Mouse (Mus musculus): Measurements from ENCODE around the gene Tnfrsf1a. TPM values are rescaled to one million over a fixed set of nuclear protein-coding genes. Genes with fewer than 3 reads are reported as not detected.
A peak's percentile ranks its signal among the peaks of the same experiment; 100 is the strongest.

Gene Tnfrsf1a
- total and polyA plus RNA-seq, 2 experiments = 21.0 to 110 TPM

GRCm38 (mm10) chr6:125360846-125361245, 11.7 kb downstream of the Tnfrsf1a start:
- Histone ChIP-seq H3K27ac (replicated peaks; ENCODE audit: insufficient read depth, low read depth, low read length) (no peak overlapping the region), H3K9ac (ENCODE audit: low read depth, low read length) (no peak overlapping the region), H3K27me3 (ENCODE audit: control insufficient read depth, insufficient read depth, low read length) (no peaks in the 10 kb centered on the region), H3K4me1 (ENCODE audit: control insufficient read depth, insufficient read depth, low read length) (peaks cover 13% of the 10 kb centered on the region), H3K36me3 (ENCODE audit: control insufficient read depth, insufficient read depth, low read length) (peaks cover 34% of the 10 kb centered on the region; the same call in 1 of the 2 replicates), H3K79me2 (ENCODE audit: control insufficient read depth, insufficient read depth, low read length) (peaks cover 6% of the 10 kb centered on the region; the same call in 1 of the 2 replicates), H3K4me3 (ENCODE audit: insufficient read depth, low read depth, low read length) (no peak overlapping the region)
- TF ChIP-seq CTCF (IDR thresholded peaks at IDR 0.05; ENCODE audit: low read depth, low read length) (no peak), POLR2A (IDR thresholded peaks at IDR 0.05; ENCODE audit: extremely low read depth, insufficient read depth, low read length) (no peak)
- no peak for DNase-seq (ENCODE audit: extremely low read depth, low read depth, low spot score)
- 90% methylated on average over 9 of the region's 9 CpGs for WGBS

- H3K79me2 ChIP-seq (ENCODE audit: control insufficient read depth, insufficient read depth, low read length) = peaks cover 4% of the 10 kb centered on the region; the same call in 1 of the 2 replicates
- peak; percentile 51 for TF ChIP-seq CTCF (IDR thresholded peaks at IDR 0.05; ENCODE audit: low read depth, low read length)
- no peak for TF ChIP-seq POLR2A (IDR thresholded peaks at IDR 0.05; ENCODE audit: extremely low read depth, insufficient read depth, low read length)
- no peak overlapping the region for H3K4me3 ChIP-seq (ENCODE audit: insufficient read depth, low read depth, low read length)
- 70% methylated on average over 38 of the region's 38 CpGs for WGBS
- peaks cover 11% of the 10 kb centered on the region for H3K4me1 ChIP-seq (ENCODE audit: control insufficient read depth, insufficient read depth, low read length)
- no peak overlapping the region for H3K27ac ChIP-seq (replicated peaks; ENCODE audit: insufficient read depth, low read depth, low read length)
- no peak for DNase-seq (ENCODE audit: extremely low read depth, low read depth, low spot score)
- H3K36me3 ChIP-seq (ENCODE audit: control insufficient read depth, insufficient read depth, low read length) = peaks cover 34% of the 10 kb centered on the region; the same call in 1 of the 2 replicates
- H3K9ac ChIP-seq (ENCODE audit: low read depth, low read length) = no peak overlapping the region
- H3K27me3 ChIP-seq (ENCODE audit: control insufficient read depth, insufficient read depth, low read length) = no peaks in the 10 kb centered on the region
These were observed 12.5 kb downstream of the Tnfrsf1a start for GRCm38 (mm10) chr6:125361467-125362291.

DNA sequence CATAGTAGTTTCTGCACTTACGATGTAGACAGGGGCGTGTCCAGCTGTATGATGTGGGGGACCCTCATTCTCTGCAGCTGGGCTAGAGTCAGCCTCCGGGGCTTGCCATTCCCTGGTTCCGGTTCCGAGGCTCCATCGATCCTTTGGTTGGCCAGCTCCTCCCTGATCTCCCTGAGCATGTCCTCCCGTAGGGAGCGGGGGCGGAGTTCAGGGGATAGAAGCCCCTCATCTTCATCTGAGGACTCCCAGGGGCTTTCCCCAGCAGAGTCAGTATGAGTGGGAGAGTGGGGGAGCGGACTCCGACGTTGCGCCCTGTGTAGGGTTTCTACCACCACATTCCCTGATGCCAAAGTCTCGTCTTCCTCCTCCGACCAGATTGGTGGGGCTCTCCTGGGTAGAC, 13.9 kb downstream of the Tnfrsf1a start:
- peaks cover 11% of the 10 kb centered on the region for H3K4me1 ChIP-seq (ENCODE audit: control insufficient read depth, insufficient read depth, low read length)
- peaks cover 25% of the 10 kb centered on the region; the same call in 1 of the 2 replicates for H3K36me3 ChIP-seq (ENCODE audit: control insufficient read depth, insufficient read depth, low read length)
- H3K27me3 ChIP-seq (ENCODE audit: control insufficient read depth, insufficient read depth, low read length) = no peaks in the 10 kb centered on the region
- no peaks in the 10 kb centered on the region for H3K79me2 ChIP-seq (ENCODE audit: control insufficient read depth, insufficient read depth, low read length)
- no peak overlapping the region for H3K4me3 ChIP-seq (ENCODE audit: insufficient read depth, low read depth, low read length)
- no peak for DNase-seq (ENCODE audit: extremely low read depth, low read depth, low spot score)
- WGBS = 48% methylated on average over 15 of the region's 15 CpGs
- H3K9ac ChIP-seq (ENCODE audit: low read depth, low read length) = no peak overlapping the region; the same call in 1 of the 2 replicates
- TF ChIP-seq POLR2A (IDR thresholded peaks at IDR 0.05; ENCODE audit: extremely low read depth, insufficient read depth, low read length) (no peak), CTCF (IDR thresholded peaks at IDR 0.05; ENCODE audit: low read depth, low read length) (no peak)
- H3K27ac ChIP-seq (replicated peaks; ENCODE audit: insufficient read depth, low read depth, low read length) = peak overlapping the region; percentile 48

GRCm38 (mm10) chr6:125363451-125364242, 14.5 kb downstream of the Tnfrsf1a start:
- Histone ChIP-seq H3K79me2 (ENCODE audit: control insufficient read depth, insufficient read depth, low read length) (no peaks in the 10 kb centered on the region), H3K27ac (replicated peaks; ENCODE audit: insufficient read depth, low read depth, low read length) (peak overlapping the region; percentile 48), H3K9ac (ENCODE audit: low read depth, low read length) (no peak overlapping the region; the same call in 1 of the 2 replicates), H3K4me1 (ENCODE audit: control insufficient read depth, insufficient read depth, low read length) (peaks cover 11% of the 10 kb centered on the region), H3K4me3 (ENCODE audit: insufficient read depth, low read depth, low read length) (no peak overlapping the region), H3K27me3 (ENCODE audit: control insufficient read depth, insufficient read depth, low read length) (no peaks in the 10 kb centered on the region), H3K36me3 (ENCODE audit: control insufficient read depth, insufficient read depth, low read length) (peaks cover 22% of the 10 kb centered on the region; the same call in 1 of the 2 replicates)
- TF ChIP-seq CTCF (IDR thresholded peaks at IDR 0.05; ENCODE audit: low read depth, low read length) = 0 out of 2 replicates have a peak, but pooled peaks have one; percentile 28
- no peak for TF ChIP-seq POLR2A (IDR thresholded peaks at IDR 0.05; ENCODE audit: extremely low read depth, insufficient read depth, low read length)
- DNase-seq (ENCODE audit: extremely low read depth, low read depth, low spot score) = peak; percentile 91
- 23% methylated on average over 23 of the region's 23 CpGs for WGBS

DNA sequence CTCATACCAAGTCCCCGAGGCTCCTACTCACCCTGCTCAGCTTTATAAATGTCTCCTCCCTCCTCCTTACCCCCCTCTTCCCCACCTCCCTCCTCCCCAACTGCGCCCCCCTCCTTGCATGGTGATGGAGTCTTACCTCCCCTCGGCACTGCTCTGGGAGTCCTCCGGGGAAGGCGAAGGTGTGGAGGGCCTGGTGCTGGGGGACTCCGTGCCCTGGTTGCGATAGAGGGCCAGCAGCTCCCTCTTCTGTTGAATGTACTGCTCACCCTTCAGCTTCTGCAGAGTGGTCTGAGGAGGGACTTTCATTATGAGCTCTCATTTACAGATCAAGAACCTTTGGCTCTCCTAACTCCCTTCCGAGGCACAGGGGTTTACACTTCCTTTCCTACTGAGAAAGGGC, 15.3 kb downstream of the Tnfrsf1a start:
- WGBS = 26% methylated on average over 8 of the region's 8 CpGs
- peaks cover 19% of the 10 kb centered on the region; the same call in 1 of the 2 replicates for H3K36me3 ChIP-seq (ENCODE audit: control insufficient read depth, insufficient read depth, low read length)
- peaks cover 11% of the 10 kb centered on the region for H3K4me1 ChIP-seq (ENCODE audit: control insufficient read depth, insufficient read depth, low read length)
- no peak overlapping the region; the same call in 1 of the 2 replicates for H3K9ac ChIP-seq (ENCODE audit: low read depth, low read length)
- TF ChIP-seq CTCF (IDR thresholded peaks at IDR 0.05; ENCODE audit: low read depth, low read length) (peak; percentile 60), POLR2A (IDR thresholded peaks at IDR 0.05; ENCODE audit: extremely low read depth, insufficient read depth, low read length) (no peak)
- H3K79me2 ChIP-seq (ENCODE audit: control insufficient read depth, insufficient read depth, low read length) = no peaks in the 10 kb centered on the region
- peak overlapping the region; percentile 21; the same call in 1 of the 2 replicates for H3K27ac ChIP-seq (replicated peaks; ENCODE audit: insufficient read depth, low read depth, low read length)
- H3K4me3 ChIP-seq (ENCODE audit: insufficient read depth, low read depth, low read length) = no peak overlapping the region
- DNase-seq (ENCODE audit: extremely low read depth, low read depth, low spot score) = no peak
- no peaks in the 10 kb centered on the region for H3K27me3 ChIP-seq (ENCODE audit: control insufficient read depth, insufficient read depth, low read length)

Data from liver, adult 2 months (tissue).